Mouse (Mus musculus) embryonic facial prominence, embryonic 12.5 days (tissue): ENCODE measurements around the gene Rab40c. TPM values are rescaled to one million over a fixed set of nuclear protein-coding genes. Genes with fewer than 3 reads are reported as not detected.

Source experiments
- ATAC-seq: fragments of 200-750 bp; cut with Nextera tagmentation; 2 replicates; pipeline ENCODE4 v1.8.0; 2017; ENCODE audit not compliant: insufficient number of reproducible peaks, insufficient read depth, low FRiP score, low TSS enrichment
- H3K27ac ChIP-seq: fragments of 300-500 bp; sonication (generic); 2 replicates; pipeline ENCODE4 v1.5.1; 2016; ENCODE audit warnings: mild to moderate bottlenecking
- H3K27me3 ChIP-seq: fragments of 300-500 bp; sonication (generic); 2 replicates; pipeline ENCODE4 v1.6.1; 2016; ENCODE audit warnings: mild to moderate bottlenecking, moderate library complexity
- H3K36me3 ChIP-seq: fragments of 300-500 bp; sonication (generic); 2 replicates; pipeline ENCODE4 v1.6.1; 2016; ENCODE audit warnings: mild to moderate bottlenecking
- H3K4me1 ChIP-seq: fragments of 300-500 bp; sonication (generic); 2 replicates; pipeline ENCODE4 v1.6.1; 2016
- H3K4me2 ChIP-seq: fragments of 300-500 bp; sonication (generic); replicated peaks from 2 replicates; pipeline ENCODE4 v1.6.1; 2016; ENCODE audit warnings: mild to moderate bottlenecking, moderate library complexity
- H3K4me3 ChIP-seq: fragments of 300-500 bp; sonication (generic); 2 replicates; pipeline ENCODE4 v1.5.1; 2016; ENCODE audit warnings: mild to moderate bottlenecking
- H3K9ac ChIP-seq: fragments of 300-500 bp; sonication (generic); 2 replicates; pipeline ENCODE4 v1.6.1; 2016; ENCODE audit warnings: mild to moderate bottlenecking, moderate library complexity
- H3K9me3 ChIP-seq: fragments of 300-500 bp; sonication (generic); 2 replicates; pipeline ENCODE4 v1.6.1; 2016; ENCODE audit warnings: mild to moderate bottlenecking, moderate library complexity
- WGBS: fragments of 180-500 bp; shearing (Covaris S2); methylation state at CpG from one replicate; pipeline ENCODE4 v1.1.7; 2016; 5-methylcytosine and 5-hydroxymethylcytosine counted together
- polyA plus RNA-seq: library from polyadenylated mRNA; unstranded; fragments of >200 nt; fragmentation: Nextera tagmentation; extraction: Ambion mirVana; gene quantifications from 2 replicates; pipeline ENCODE4 v1.2.1, GENCODE M21; 2016

Rab40c gene
- polyA plus RNA-seq, 1 experiment from 2014 or later = 37.4 TPM

- Histone ChIP-seq H3K36me3 (no peaks in the 10 kb centered on the region), H3K27ac (no peak overlapping the region), H3K4me3 (peak overlapping the region; percentile 95), H3K9ac (peak overlapping the region; percentile 71), H3K4me2 (peak overlapping the region; percentile 80), H3K27me3 (no peaks in the 10 kb centered on the region), H3K9me3 (no peaks in the 10 kb centered on the region), H3K4me1 (peaks cover 17% of the 10 kb centered on the region)
- 83% methylated on average over 9 of the region's 9 CpGs for WGBS
- no peak for ATAC-seq
These were observed 1.3 kb downstream of the Rab40c start for GRCm38 (mm10) chr17:25918037-25918750.

GRCm38 (mm10) chr17:25916931-25917647, 2.4 kb downstream of the Rab40c start:
- H3K9me3 ChIP-seq = no peaks in the 10 kb centered on the region
- H3K4me3 ChIP-seq = no peak overlapping the region
- H3K4me2 ChIP-seq = no peak overlapping the region
- H3K36me3 ChIP-seq = 0 out of 2 replicates have a peak, but pooled peaks cover 1% of the 10 kb centered on the region
- no peak for ATAC-seq
- 85% methylated on average over 8 of the region's 8 CpGs for WGBS
- H3K9ac ChIP-seq = no peak overlapping the region
- H3K27ac ChIP-seq = no peak overlapping the region
- peaks cover 17% of the 10 kb centered on the region for H3K4me1 ChIP-seq
- H3K27me3 ChIP-seq = no peaks in the 10 kb centered on the region

DNA sequence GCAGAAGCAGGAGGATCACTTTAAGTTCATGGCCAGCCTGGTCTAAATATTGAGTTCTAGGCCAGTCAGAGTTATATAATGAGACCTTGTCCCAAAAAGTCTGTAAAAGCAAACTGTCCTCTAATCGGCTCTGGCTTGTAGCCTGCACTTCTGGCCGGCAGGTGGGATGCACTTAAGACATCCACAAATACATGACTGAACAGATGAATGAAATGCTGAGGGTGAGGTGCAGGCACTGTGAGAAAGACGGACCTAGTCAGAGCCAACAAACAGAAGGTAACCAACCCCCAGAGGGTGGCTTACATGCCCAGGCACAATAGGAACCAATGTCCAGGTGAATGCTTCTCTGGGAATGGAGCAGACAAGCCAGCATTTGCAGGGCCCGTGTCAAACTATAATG, 5.2 kb downstream of the Rab40c start:
- H3K9me3 ChIP-seq = no peaks in the 10 kb centered on the region
- WGBS = 89% methylated on average over 4 of the region's 4 CpGs
- H3K27ac ChIP-seq = no peak overlapping the region
- H3K9ac ChIP-seq = no peak overlapping the region
- no peak for ATAC-seq
- H3K36me3 ChIP-seq = 0 out of 2 replicates have a peak, but pooled peaks cover 4% of the 10 kb centered on the region
- H3K27me3 ChIP-seq = no peaks in the 10 kb centered on the region
- H3K4me1 ChIP-seq = peaks cover 13% of the 10 kb centered on the region
- H3K4me2 ChIP-seq = no peak overlapping the region
- H3K4me3 ChIP-seq = no peak overlapping the region

GRCm38 (mm10) chr17:25913877-25914275, 5.7 kb downstream of the Rab40c start:
- WGBS = 64% methylated on average over 1 of the region's 1 CpGs
- Histone ChIP-seq H3K4me1 (peaks cover 13% of the 10 kb centered on the region), H3K27ac (no peak overlapping the region), H3K36me3 (0 out of 2 replicates have a peak, but pooled peaks cover 4% of the 10 kb centered on the region), H3K9ac (no peak overlapping the region), H3K4me3 (no peak overlapping the region), H3K4me2 (no peak overlapping the region), H3K27me3 (no peaks in the 10 kb centered on the region), H3K9me3 (no peaks in the 10 kb centered on the region)
- no peak for ATAC-seq

DNA sequence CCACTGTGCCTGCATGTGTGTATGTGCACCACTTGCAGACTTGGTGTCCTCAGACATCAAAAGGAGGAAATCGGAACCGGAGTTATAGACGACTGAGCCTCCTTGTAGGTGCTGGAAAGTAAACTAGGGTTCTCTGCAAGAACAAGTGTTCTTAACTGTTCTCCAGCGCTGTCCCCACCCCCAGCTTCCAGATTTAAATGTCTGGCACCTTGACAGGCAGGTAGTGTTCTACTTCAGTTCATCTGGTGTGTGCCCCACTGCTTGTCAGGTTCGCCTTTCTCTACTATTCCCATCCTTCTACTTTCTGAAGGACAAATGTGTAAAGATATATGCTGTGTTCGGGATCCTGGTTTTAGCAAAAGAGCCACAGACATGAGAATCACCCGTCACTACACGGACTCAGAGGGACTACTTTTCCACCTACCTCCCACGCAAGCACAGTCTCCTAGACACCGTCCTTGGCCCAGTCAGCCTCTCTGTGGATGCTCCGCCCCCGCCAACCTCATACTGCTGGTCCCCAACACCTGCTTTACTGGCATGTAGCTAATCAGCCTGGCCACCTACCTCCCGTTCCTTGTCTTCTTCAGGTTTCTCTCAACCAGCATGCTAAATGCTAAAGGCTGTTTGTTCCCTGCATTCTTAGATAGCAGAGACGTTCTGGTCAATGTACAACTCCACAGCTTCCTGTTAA, 6.2 kb downstream of the Rab40c start:
- no peak for ATAC-seq
- Histone ChIP-seq H3K4me1 (peaks cover 8% of the 10 kb centered on the region), H3K9me3 (no peaks in the 10 kb centered on the region), H3K4me3 (no peak overlapping the region), H3K27me3 (no peaks in the 10 kb centered on the region), H3K4me2 (no peak overlapping the region), H3K36me3 (0 out of 2 replicates have a peak, but pooled peaks cover 4% of the 10 kb centered on the region), H3K9ac (no peak overlapping the region), H3K27ac (no peak overlapping the region)
- 89% methylated on average over 14 of the region's 14 CpGs for WGBS

- H3K27me3 ChIP-seq = no peaks in the 10 kb centered on the region
- no peak overlapping the region for H3K4me2 ChIP-seq
- H3K9ac ChIP-seq = no peak overlapping the region
- no peak overlapping the region for H3K4me3 ChIP-seq
- ATAC-seq = no peak
- 0 out of 2 replicates have a peak, but pooled peaks cover 9% of the 10 kb centered on the region for H3K36me3 ChIP-seq
- no peaks in the 10 kb centered on the region for H3K9me3 ChIP-seq
- H3K4me1 ChIP-seq = no peaks in the 10 kb centered on the region
- no peak overlapping the region for H3K27ac ChIP-seq
- 88% methylated on average over 4 of the region's 4 CpGs for WGBS
These were observed 7.7 kb downstream of the Rab40c start for GRCm38 (mm10) chr17:25911816-25912215.

- H3K27me3 ChIP-seq = no peaks in the 10 kb centered on the region
- H3K27ac ChIP-seq = no peak overlapping the region
- ATAC-seq = no peak
- 0 out of 2 replicates have a peak, but pooled peaks cover 9% of the 10 kb centered on the region for H3K36me3 ChIP-seq
- no peaks in the 10 kb centered on the region for H3K4me1 ChIP-seq
- no peak overlapping the region for H3K4me3 ChIP-seq
- H3K9ac ChIP-seq = no peak overlapping the region
- 83% methylated on average over 2 of the region's 2 CpGs for WGBS
- no peak overlapping the region for H3K4me2 ChIP-seq
- H3K9me3 ChIP-seq = no peaks in the 10 kb centered on the region
These were observed 11.9 kb downstream of the Rab40c start for GRCm38 (mm10) chr17:25907640-25908039.

GRCm38 (mm10) chr17:25903061-25903460, 16.5 kb downstream of the Rab40c start:
- no peak for ATAC-seq
- H3K9ac ChIP-seq = no peak overlapping the region
- 83% methylated on average over 3 of the region's 3 CpGs for WGBS

DNA sequence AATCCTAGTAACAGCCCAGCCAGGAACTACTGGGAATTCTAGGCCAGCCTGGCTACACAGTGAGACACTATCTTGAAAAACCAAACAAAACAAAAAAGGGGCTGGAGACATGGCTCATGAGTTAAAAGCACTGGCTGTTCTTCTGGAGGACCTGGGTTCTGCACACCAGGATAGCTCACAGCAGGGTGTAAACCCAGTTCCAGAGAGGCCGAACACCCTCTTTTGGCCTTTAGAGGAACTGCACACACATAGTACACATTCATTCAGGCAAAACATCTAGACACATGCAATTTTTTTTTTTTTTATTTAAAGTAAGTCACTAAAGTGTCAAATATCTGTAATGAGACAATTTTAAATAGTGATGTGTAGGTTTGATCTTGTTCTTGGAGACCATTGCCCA, 19.3 kb downstream of the Rab40c start:
- Histone ChIP-seq H3K27me3 (no peaks in the 10 kb centered on the region), H3K4me1 (peaks cover 7% of the 10 kb centered on the region), H3K4me3 (no peak overlapping the region), H3K27ac (no peak overlapping the region), H3K9ac (no peak overlapping the region), H3K36me3 (peaks cover 10% of the 10 kb centered on the region), H3K9me3 (no peaks in the 10 kb centered on the region), H3K4me2 (no peak overlapping the region)
- ATAC-seq = no peak
- WGBS = 100% methylated on average over 1 of the region's 1 CpGs

More at GRCm38 (mm10) chr17:25903061-25903460, 16.5 kb downstream of the Rab40c start:
- Histone ChIP-seq H3K4me3 (no peak overlapping the region), H3K9me3 (no peaks in the 10 kb centered on the region), H3K36me3 (peaks cover 13% of the 10 kb centered on the region), H3K4me1 (no peaks in the 10 kb centered on the region), H3K27me3 (no peaks in the 10 kb centered on the region), H3K4me2 (no peak overlapping the region), H3K27ac (no peak overlapping the region)

GRCm38 (mm10) chr17:25895891-25896290, 23.6 kb downstream of the Rab40c start:
- Histone ChIP-seq H3K4me2 (no peak overlapping the region), H3K36me3 (peaks cover 9% of the 10 kb centered on the region), H3K27me3 (no peaks in the 10 kb centered on the region), H3K4me1 (peaks cover 10% of the 10 kb centered on the region), H3K9me3 (no peaks in the 10 kb centered on the region), H3K4me3 (no peak overlapping the region), H3K27ac (no peak overlapping the region), H3K9ac (no peak overlapping the region)
- WGBS = 44% methylated on average over 12 of the region's 12 CpGs
- ATAC-seq = no peak

GRCm38 (mm10) chr17:25895415-25895814, 24.1 kb downstream of the Rab40c start:
- no peak overlapping the region for H3K27ac ChIP-seq
- H3K27me3 ChIP-seq = no peaks in the 10 kb centered on the region
- H3K9ac ChIP-seq = no peak overlapping the region
- no peak overlapping the region for H3K4me3 ChIP-seq
- ATAC-seq = no peak
- peaks cover 10% of the 10 kb centered on the region for H3K4me1 ChIP-seq
- H3K36me3 ChIP-seq = peaks cover 6% of the 10 kb centered on the region; the same call in 1 of the 2 replicates
- no peak overlapping the region for H3K4me2 ChIP-seq
- WGBS = 16% methylated on average over 2 of the region's 2 CpGs
- H3K9me3 ChIP-seq = no peaks in the 10 kb centered on the region
